Mouse (Mus musculus) forebrain, postnatal 0 days (tissue): Measurements from ENCODE around the gene Plagl1. TPM values are rescaled to one million over a fixed set of nuclear protein-coding genes. Genes with fewer than 3 reads are reported as not detected.

Experiments used
- ATAC-seq: fragments of 200-750 bp; cut with Nextera tagmentation; 2 replicates; pipeline ENCODE4 v1.8.0; 2017; ENCODE audit warnings: mild to moderate bottlenecking, moderate library complexity
- DNase-seq: peaks from one replicate; pipeline ENCODE4 v3.0.0-alpha.2; 2015
- H3K27ac ChIP-seq: fragments of 300-500 bp; sonication (generic); 2 replicates; pipeline ENCODE4 v1.5.1; 2014; ENCODE audit warnings: low read depth, mild to moderate bottlenecking, antibody characterized with exemption, low read length, moderate library complexity, mixed read lengths
- H3K27me3 ChIP-seq: fragments of 300-500 bp; sonication (generic); 2 replicates; pipeline ENCODE4 v1.6.1; 2014; ENCODE audit warnings: mild to moderate bottlenecking, low read length, mixed read lengths; ENCODE audit not compliant: insufficient read depth
- H3K36me3 ChIP-seq: fragments of 300-500 bp; sonication (generic); 2 replicates; pipeline ENCODE4 v1.6.1; 2014; ENCODE audit warnings: mild to moderate bottlenecking, moderate library complexity; ENCODE audit not compliant: insufficient read depth
- H3K4me1 ChIP-seq: fragments of 300-500 bp; sonication (generic); 2 replicates; pipeline ENCODE4 v1.6.1; 2014; ENCODE audit warnings: antibody characterized with exemption; ENCODE audit not compliant: insufficient read depth
- H3K4me2 ChIP-seq: fragments of 300-500 bp; sonication (generic); 2 replicates; pipeline ENCODE4 v1.6.1; 2014; ENCODE audit warnings: low read depth, mild to moderate bottlenecking, moderate library complexity
- H3K4me3 ChIP-seq: fragments of 300-500 bp; sonication (generic); 2 replicates; pipeline ENCODE4 v1.5.1; 2014; ENCODE audit warnings: low read depth, low read length, mixed read lengths
- H3K9ac ChIP-seq: fragments of 300-500 bp; sonication (generic); 2 replicates; pipeline ENCODE4 v1.6.1; 2014; ENCODE audit warnings: mild to moderate bottlenecking
- H3K9me3 ChIP-seq: fragments of 300-500 bp; sonication (generic); 2 replicates; pipeline ENCODE4 v1.6.1; 2016; ENCODE audit warnings: low read length
- CTCF ChIP-seq: sonication (generic); IDR thresholded peaks from 2 replicates; pipeline ENCODE4 v1.5.1; 2016; ENCODE audit warnings: antibody characterized with exemption, control low read depth, low read depth
- WGBS: fragments of 180-500 bp; shearing (Covaris S2); extraction: QIAGEN DNeasy Blood & Tissue Kit; methylation state at CpG from one replicate; pipeline ENCODE4 v1.1.7; 2014; 5-methylcytosine and 5-hydroxymethylcytosine counted together
- polyA plus RNA-seq: library from polyadenylated mRNA; unstranded; fragments of >200 nt; fragmentation: Nextera tagmentation; extraction: Ambion mirVana; gene quantifications from 2 replicates; pipeline ENCODE4 v1.2.1, GENCODE M21; 2015
- total RNA-seq: library from RNA; depleted of rRNA; stranded (reverse); fragments of >200 nt; gene quantifications from 2 replicates; pipeline ENCODE4 v1.2.3, GENCODE M21; 2014

Plagl1 gene
- total and polyA plus RNA-seq, 2 experiments from 2014 or later = 15.7 to 93.7 TPM

- 58% methylated on average over 7 of the region's 7 CpGs for WGBS
- ATAC-seq = no peak
- no peak overlapping the region for H3K9ac ChIP-seq
- H3K9me3 ChIP-seq = no peaks in the 10 kb centered on the region
- no peaks in the 10 kb centered on the region for H3K36me3 ChIP-seq
- no peaks in the 10 kb centered on the region for H3K4me1 ChIP-seq
- H3K27ac ChIP-seq = no peak overlapping the region
- no peak for DNase-seq
- no peaks in the 10 kb centered on the region for H3K27me3 ChIP-seq
- H3K4me2 ChIP-seq = no peak overlapping the region
- TF ChIP-seq CTCF = no peak
- no peak overlapping the region for H3K4me3 ChIP-seq
Measured at GRCm38 (mm10) chr10:13076807-13077532, 16.7 kb downstream of the Plagl1 start.

GRCm38 (mm10) chr10:13082459-13082858 is 22.2 kb downstream of the Plagl1 start:
- ATAC-seq (peak; percentile 63; the same call in 1 of the 2 replicates), DNase-seq (peak; percentile 16)
- no peak overlapping the region for H3K9ac ChIP-seq
- no peaks in the 10 kb centered on the region for H3K9me3 ChIP-seq
- no peaks in the 10 kb centered on the region for H3K27me3 ChIP-seq
- H3K27ac ChIP-seq = no peak overlapping the region
- no peaks in the 10 kb centered on the region for H3K36me3 ChIP-seq
- H3K4me2 ChIP-seq = no peak overlapping the region
- no peak for TF ChIP-seq CTCF
- H3K4me1 ChIP-seq = no peaks in the 10 kb centered on the region
- 57% methylated on average over 12 of the region's 12 CpGs for WGBS
- no peak overlapping the region for H3K4me3 ChIP-seq

DNA sequence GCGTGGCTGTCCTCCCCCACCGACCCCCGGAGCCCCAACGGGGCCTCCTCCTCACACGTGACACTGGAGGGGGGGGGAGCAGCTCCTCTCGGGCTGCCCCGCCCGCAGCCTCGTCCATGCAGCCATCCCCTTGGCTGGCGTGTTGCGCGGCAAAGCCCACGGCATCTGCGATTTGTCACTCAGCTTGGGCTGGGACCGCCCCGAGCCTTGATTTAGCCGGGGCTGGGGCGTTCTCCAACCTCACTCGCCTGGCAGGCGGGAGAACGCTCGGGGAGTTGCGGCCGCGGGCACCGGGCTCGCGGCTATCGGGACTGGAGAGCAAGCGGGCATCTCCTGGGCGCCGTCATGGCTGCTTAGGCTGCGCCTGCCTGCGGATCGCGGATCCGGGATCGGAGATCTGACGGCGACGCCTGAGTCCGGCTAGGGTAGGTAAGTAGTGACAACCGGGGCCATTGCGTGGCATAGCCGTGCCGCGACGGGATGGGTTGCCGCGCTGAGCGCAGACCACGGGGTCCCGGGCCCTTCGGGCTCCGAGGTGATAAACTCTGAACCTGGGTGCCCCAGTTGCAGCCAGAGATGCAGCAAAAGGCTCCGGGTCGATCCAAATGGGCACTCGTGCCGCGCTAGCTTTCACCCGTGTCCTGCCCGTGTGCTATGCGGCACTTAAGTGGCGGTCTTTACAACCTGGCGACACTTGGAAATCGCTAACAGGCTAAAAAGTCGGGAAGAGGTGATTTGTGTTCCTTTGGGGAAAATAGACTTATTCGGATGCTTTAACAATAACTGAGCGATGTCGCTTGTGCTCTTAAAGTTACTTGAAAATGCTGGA is 30.5 kb downstream of the Plagl1 start:
- no peak for TF ChIP-seq CTCF
- no peaks in the 10 kb centered on the region for H3K27me3 ChIP-seq
- ATAC-seq (peak; percentile 98), DNase-seq (peak; percentile 88)
- 55% methylated on average over 70 of the region's 70 CpGs for WGBS
- no peaks in the 10 kb centered on the region for H3K36me3 ChIP-seq
- peak overlapping the region; percentile 49 for H3K4me3 ChIP-seq
- H3K4me1 ChIP-seq = no peaks in the 10 kb centered on the region
- H3K9me3 ChIP-seq = 0 out of 2 replicates have a peak, but pooled peaks cover 8% of the 10 kb centered on the region
- peak overlapping the region; percentile 70 for H3K4me2 ChIP-seq
- peak overlapping the region; percentile 51 for H3K9ac ChIP-seq
- H3K27ac ChIP-seq = no peak overlapping the region

- no peak for TF ChIP-seq CTCF
- no peaks in the 10 kb centered on the region for H3K27me3 ChIP-seq
- H3K4me1 ChIP-seq = no peaks in the 10 kb centered on the region
- H3K4me3 ChIP-seq = no peak overlapping the region
- WGBS = 57% methylated on average over 3 of the region's 3 CpGs
- H3K27ac ChIP-seq = no peak overlapping the region
- ATAC-seq (no peak), DNase-seq (no peak)
- no peak overlapping the region for H3K4me2 ChIP-seq
- H3K9me3 ChIP-seq = 0 out of 2 replicates have a peak, but pooled peaks cover 8% of the 10 kb centered on the region
- H3K36me3 ChIP-seq = no peaks in the 10 kb centered on the region
- H3K9ac ChIP-seq = no peak overlapping the region
Measured at GRCm38 (mm10) chr10:13092996-13093395, 32.7 kb downstream of the Plagl1 start.

- H3K27ac ChIP-seq = no peak overlapping the region
- H3K9ac ChIP-seq = no peak overlapping the region
- no peaks in the 10 kb centered on the region for H3K4me1 ChIP-seq
- no peak overlapping the region for H3K4me3 ChIP-seq
- H3K36me3 ChIP-seq = no peaks in the 10 kb centered on the region
- WGBS = 88% methylated on average over 1 of the region's 1 CpGs
- TF ChIP-seq CTCF = no peak
- ATAC-seq (no peak), DNase-seq (no peak)
- no peaks in the 10 kb centered on the region for H3K27me3 ChIP-seq
- H3K4me2 ChIP-seq = no peak overlapping the region
- H3K9me3 ChIP-seq = no peaks in the 10 kb centered on the region
Measured at GRCm38 (mm10) chr10:13098895-13099294, 38.6 kb downstream of the Plagl1 start.

- 82% methylated on average over 6 of the region's 6 CpGs for whole genome bisulfite sequencing
- no peak for ATAC-seq
Measured at GRCm38 (mm10) chr10:13100061-13100648, 39.9 kb downstream of the Plagl1 start.

GRCm38 (mm10) chr10:13102360-13102759 is 42.1 kb downstream of the Plagl1 start:
- no peak for DNase-seq
- no peak for TF ChIP-seq CTCF
- Histone ChIP-seq H3K9ac (no peak overlapping the region), H3K27ac (no peak overlapping the region), H3K4me2 (no peak overlapping the region), H3K9me3 (no peaks in the 10 kb centered on the region), H3K36me3 (no peaks in the 10 kb centered on the region), H3K4me3 (no peak overlapping the region), H3K4me1 (no peaks in the 10 kb centered on the region), H3K27me3 (no peaks in the 10 kb centered on the region)
- WGBS = 64% methylated on average over 4 of the region's 4 CpGs
- no peak for ATAC-seq

More at GRCm38 (mm10) chr10:13100061-13100648, 39.9 kb downstream of the Plagl1 start:
- no peak overlapping the region for H3K27ac ChIP-seq
- no peak overlapping the region for H3K4me2 ChIP-seq
- no peak overlapping the region for H3K9ac ChIP-seq
- H3K36me3 ChIP-seq = no peaks in the 10 kb centered on the region
- no peak overlapping the region for H3K4me3 ChIP-seq
- no peaks in the 10 kb centered on the region for H3K9me3 ChIP-seq
- TF ChIP-seq CTCF = no peak
- H3K27me3 ChIP-seq = no peaks in the 10 kb centered on the region
- H3K4me1 ChIP-seq = no peaks in the 10 kb centered on the region
- DNase-seq = no peak
